Mouse (Mus musculus): Measurements from ENCODE around the gene Tbl3. TPM values are rescaled to one million over a fixed set of nuclear protein-coding genes. Genes with fewer than 3 reads are reported as not detected.
A peak's percentile ranks its signal among the peaks of the same experiment; 100 is the strongest.

Gene Tbl3
- polyA plus RNA-seq, 1 experiment from 2014 or later = 67.8 TPM

GRCm38 (mm10) chr17:24742307-24742706 lies 34.8 kb upstream of the Tbl3 start:
- H3K36me3 ChIP-seq (ENCODE audit: control insufficient read depth, insufficient read depth, low read length) = no peaks in the 10 kb centered on the region; the same call in 1 of the 2 replicates
- no peak overlapping the region for H3K27ac ChIP-seq (ENCODE audit: low read length)

GRCm38 (mm10) chr17:24739926-24740325 lies 32.5 kb upstream of the Tbl3 start:
- Histone ChIP-seq H3K27ac (ENCODE audit: low read length) (no peak overlapping the region), H3K4me1 (ENCODE audit: control insufficient read depth, insufficient read depth, low read length) (peaks cover 12% of the 10 kb centered on the region), H3K36me3 (ENCODE audit: control insufficient read depth, insufficient read depth, low read length) (no peaks in the 10 kb centered on the region; the same call in 1 of the 2 replicates), H3K9ac (replicated peaks; ENCODE audit: low read depth, low read length) (no peak overlapping the region), H3K9me3 (ENCODE audit: control insufficient read depth, low read depth, low read length) (no peaks in the 10 kb centered on the region), H3K27me3 (ENCODE audit: control insufficient read depth, insufficient read depth, low read length) (no peaks in the 10 kb centered on the region), H3K4me2 (replicated peaks; ENCODE audit: low read depth, low read length) (no peak overlapping the region), H3K4me3 (ENCODE audit: low read depth, low read length) (no peak overlapping the region)
- no peak for ATAC-seq (ENCODE audit: insufficient number of reproducible peaks, insufficient read depth, low FRiP score, low read depth)
- WGBS = 73% methylated on average over 8 of the region's 8 CpGs

More at GRCm38 (mm10) chr17:24742307-24742706, 34.8 kb upstream of the Tbl3 start:
- ATAC-seq (ENCODE audit: insufficient number of reproducible peaks, insufficient read depth, low FRiP score, low read depth) = no peak
- H3K9ac ChIP-seq (replicated peaks; ENCODE audit: low read depth, low read length) = no peak overlapping the region
- no peaks in the 10 kb centered on the region for H3K9me3 ChIP-seq (ENCODE audit: control insufficient read depth, low read depth, low read length)
- 83% methylated on average over 8 of the region's 8 CpGs for WGBS
- H3K4me2 ChIP-seq (replicated peaks; ENCODE audit: low read depth, low read length) = no peak overlapping the region
- H3K4me1 ChIP-seq (ENCODE audit: control insufficient read depth, insufficient read depth, low read length) = peaks cover 11% of the 10 kb centered on the region
- H3K4me3 ChIP-seq (ENCODE audit: low read depth, low read length) = no peak overlapping the region
- no peaks in the 10 kb centered on the region for H3K27me3 ChIP-seq (ENCODE audit: control insufficient read depth, insufficient read depth, low read length)

GRCm38 (mm10) chr17:24738238-24738637 lies 30.8 kb upstream of the Tbl3 start:
- no peak for ATAC-seq (ENCODE audit: insufficient number of reproducible peaks, insufficient read depth, low FRiP score, low read depth)
- H3K36me3 ChIP-seq (ENCODE audit: control insufficient read depth, insufficient read depth, low read length) = no peaks in the 10 kb centered on the region; the same call in 1 of the 2 replicates
- 72% methylated on average over 4 of the region's 4 CpGs for WGBS
- no peaks in the 10 kb centered on the region for H3K9me3 ChIP-seq (ENCODE audit: control insufficient read depth, low read depth, low read length)
- no peaks in the 10 kb centered on the region for H3K27me3 ChIP-seq (ENCODE audit: control insufficient read depth, insufficient read depth, low read length)
- H3K4me1 ChIP-seq (ENCODE audit: control insufficient read depth, insufficient read depth, low read length) = peaks cover 12% of the 10 kb centered on the region
- no peak overlapping the region for H3K4me3 ChIP-seq (ENCODE audit: low read depth, low read length)
- H3K4me2 ChIP-seq (replicated peaks; ENCODE audit: low read depth, low read length) = no peak overlapping the region
- no peak overlapping the region for H3K27ac ChIP-seq (ENCODE audit: low read length)
- no peak overlapping the region for H3K9ac ChIP-seq (replicated peaks; ENCODE audit: low read depth, low read length)

DNA sequence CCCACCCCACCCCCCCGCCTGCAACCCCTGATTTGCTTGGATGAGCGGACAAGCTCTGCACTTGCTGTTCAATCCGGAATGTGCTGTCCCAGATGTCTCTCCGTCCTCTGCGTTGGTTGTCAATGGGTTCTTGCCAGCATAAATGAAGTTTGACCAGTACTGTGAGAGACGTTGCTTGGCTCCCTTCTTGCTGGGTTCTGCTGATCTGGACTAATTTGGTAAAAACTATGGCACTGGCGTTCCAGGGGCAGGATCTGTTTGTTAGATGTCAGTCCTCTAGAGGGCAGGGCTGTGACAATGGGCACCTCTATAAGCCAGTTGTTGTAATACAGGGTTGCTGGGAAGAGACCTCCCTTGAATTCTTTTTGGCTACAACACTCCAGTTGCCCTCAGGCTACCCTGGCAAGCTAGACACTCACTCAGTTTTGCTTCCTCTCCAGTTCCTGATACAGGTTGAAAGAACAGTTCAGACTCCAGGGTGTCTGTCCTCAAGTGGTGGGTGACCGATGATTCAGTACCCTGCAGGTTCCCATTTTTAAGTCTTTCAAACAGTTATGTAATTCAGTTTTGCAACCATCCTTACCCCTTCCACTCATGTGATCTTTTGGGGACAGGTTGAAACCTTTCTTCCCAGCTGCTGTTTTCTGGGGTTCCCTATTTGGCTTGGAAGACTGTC lies 29.8 kb upstream of the Tbl3 start:
- no peak overlapping the region for H3K27ac ChIP-seq (ENCODE audit: low read length)
- no peak for ATAC-seq (ENCODE audit: insufficient number of reproducible peaks, insufficient read depth, low FRiP score, low read depth)
- WGBS = 23% methylated on average over 8 of the region's 8 CpGs

GRCm38 (mm10) chr17:24736330-24737051 lies 29.0 kb upstream of the Tbl3 start, which contains the start of gene Msrb1:
TSS of gene Msrb1 (plus strand) at chr17:24736642.
- no peaks in the 10 kb centered on the region for H3K36me3 ChIP-seq (ENCODE audit: control insufficient read depth, insufficient read depth, low read length)
- H3K9me3 ChIP-seq (ENCODE audit: control insufficient read depth, low read depth, low read length) = no peaks in the 10 kb centered on the region
- 1% methylated on average over 29 of the region's 29 CpGs for WGBS
- ATAC-seq (ENCODE audit: insufficient number of reproducible peaks, insufficient read depth, low FRiP score, low read depth) = peak; percentile 96
- peak within 1 kb of the TSS; percentile 53 for H3K4me3 ChIP-seq (ENCODE audit: low read depth, low read length)
- H3K27ac ChIP-seq (ENCODE audit: low read length) = peak within 1 kb of the TSS; percentile 44; the same call in 1 of the 2 replicates
- peak within 1 kb of the TSS; percentile 54 for H3K9ac ChIP-seq (replicated peaks; ENCODE audit: low read depth, low read length)
- H3K4me2 ChIP-seq (replicated peaks; ENCODE audit: low read depth, low read length) = peak within 1 kb of the TSS; percentile 77
- H3K27me3 ChIP-seq (ENCODE audit: control insufficient read depth, insufficient read depth, low read length) = no peaks in the 10 kb centered on the region
- H3K4me1 ChIP-seq (ENCODE audit: control insufficient read depth, insufficient read depth, low read length) = peaks cover 12% of the 10 kb centered on the region

More for the DNA sequence above, 29.8 kb upstream of the Tbl3 start:
- Histone ChIP-seq H3K4me2 (replicated peaks; ENCODE audit: low read depth, low read length) (peak overlapping the region; percentile 77), H3K9ac (replicated peaks; ENCODE audit: low read depth, low read length) (peak overlapping the region; percentile 54; the same call in 1 of the 2 replicates), H3K4me3 (ENCODE audit: low read depth, low read length) (peak overlapping the region; percentile 53), H3K4me1 (ENCODE audit: control insufficient read depth, insufficient read depth, low read length) (peaks cover 12% of the 10 kb centered on the region), H3K36me3 (ENCODE audit: control insufficient read depth, insufficient read depth, low read length) (no peaks in the 10 kb centered on the region; the same call in 1 of the 2 replicates), H3K27me3 (ENCODE audit: control insufficient read depth, insufficient read depth, low read length) (no peaks in the 10 kb centered on the region), H3K9me3 (ENCODE audit: control insufficient read depth, low read depth, low read length) (no peaks in the 10 kb centered on the region)

GRCm38 (mm10) chr17:24735446-24735845 lies 28.0 kb upstream of the Tbl3 start:
- no peak for ATAC-seq (ENCODE audit: insufficient number of reproducible peaks, insufficient read depth, low FRiP score, low read depth)
- Histone ChIP-seq H3K36me3 (ENCODE audit: control insufficient read depth, insufficient read depth, low read length) (no peaks in the 10 kb centered on the region), H3K9ac (replicated peaks; ENCODE audit: low read depth, low read length) (no peak overlapping the region), H3K4me1 (ENCODE audit: control insufficient read depth, insufficient read depth, low read length) (peaks cover 12% of the 10 kb centered on the region), H3K27ac (ENCODE audit: low read length) (no peak overlapping the region), H3K4me3 (ENCODE audit: low read depth, low read length) (no peak overlapping the region), H3K27me3 (ENCODE audit: control insufficient read depth, insufficient read depth, low read length) (no peaks in the 10 kb centered on the region), H3K4me2 (replicated peaks; ENCODE audit: low read depth, low read length) (peak overlapping the region; percentile 77; the same call in 1 of the 2 replicates), H3K9me3 (ENCODE audit: control insufficient read depth, low read depth, low read length) (no peaks in the 10 kb centered on the region)
- WGBS = 87% methylated on average over 7 of the region's 7 CpGs

DNA sequence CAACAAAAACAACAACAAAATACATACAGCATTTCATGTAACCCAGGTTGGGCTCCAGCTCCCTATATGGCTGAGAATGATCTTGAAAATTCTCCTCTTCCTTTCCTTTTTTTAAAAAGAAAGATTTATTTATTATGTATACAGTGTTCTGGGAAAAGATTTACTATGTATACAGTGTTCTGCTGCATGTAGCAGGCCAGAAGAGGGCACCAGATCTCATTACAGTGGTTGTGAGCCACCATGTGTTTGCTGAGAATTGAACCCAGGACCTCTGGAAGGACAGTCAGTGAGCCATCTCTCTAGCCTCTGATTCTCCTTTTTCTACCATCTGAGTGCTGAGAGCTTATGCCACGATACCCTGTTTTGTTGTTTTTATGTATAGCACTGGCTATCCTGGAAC lies 27.1 kb upstream of the Tbl3 start:
- no peak overlapping the region for H3K27ac ChIP-seq (ENCODE audit: low read length)
- H3K36me3 ChIP-seq (ENCODE audit: control insufficient read depth, insufficient read depth, low read length) = no peaks in the 10 kb centered on the region
- peaks cover 12% of the 10 kb centered on the region for H3K4me1 ChIP-seq (ENCODE audit: control insufficient read depth, insufficient read depth, low read length)
- no peak overlapping the region for H3K4me2 ChIP-seq (replicated peaks; ENCODE audit: low read depth, low read length)
- H3K4me3 ChIP-seq (ENCODE audit: low read depth, low read length) = no peak overlapping the region
- H3K27me3 ChIP-seq (ENCODE audit: control insufficient read depth, insufficient read depth, low read length) = no peaks in the 10 kb centered on the region
- H3K9ac ChIP-seq (replicated peaks; ENCODE audit: low read depth, low read length) = no peak overlapping the region
- no peak for ATAC-seq (ENCODE audit: insufficient number of reproducible peaks, insufficient read depth, low FRiP score, low read depth)
- WGBS = 91% methylated on average over 1 of the region's 1 CpGs
- H3K9me3 ChIP-seq (ENCODE audit: control insufficient read depth, low read depth, low read length) = no peaks in the 10 kb centered on the region

GRCm38 (mm10) chr17:24733434-24734050 lies 26.1 kb upstream of the Tbl3 start:
- H3K4me3 ChIP-seq (ENCODE audit: low read depth, low read length) = no peak overlapping the region
- H3K36me3 ChIP-seq (ENCODE audit: control insufficient read depth, insufficient read depth, low read length) = no peaks in the 10 kb centered on the region
- no peaks in the 10 kb centered on the region for H3K27me3 ChIP-seq (ENCODE audit: control insufficient read depth, insufficient read depth, low read length)
- no peak overlapping the region for H3K9ac ChIP-seq (replicated peaks; ENCODE audit: low read depth, low read length)
- no peak overlapping the region for H3K27ac ChIP-seq (ENCODE audit: low read length)
- no peak overlapping the region for H3K4me2 ChIP-seq (replicated peaks; ENCODE audit: low read depth, low read length)
- H3K4me1 ChIP-seq (ENCODE audit: control insufficient read depth, insufficient read depth, low read length) = peaks cover 12% of the 10 kb centered on the region
- ATAC-seq (ENCODE audit: insufficient number of reproducible peaks, insufficient read depth, low FRiP score, low read depth) = no peak
- H3K9me3 ChIP-seq (ENCODE audit: control insufficient read depth, low read depth, low read length) = no peaks in the 10 kb centered on the region
- WGBS = 90% methylated on average over 21 of the region's 21 CpGs
